Mouse (Mus musculus) forebrain, embryonic 14.5 days (tissue): Measurements from ENCODE around the gene Bloc1s6. TPM values are rescaled to one million over a fixed set of nuclear protein-coding genes. Genes with fewer than 3 reads are reported as not detected.

Experiments used
- ATAC-seq: fragments of 200-750 bp; cut with Nextera tagmentation; 2 replicates; pipeline ENCODE4 v1.8.0; 2017; ENCODE audit warnings: mild to moderate bottlenecking, moderate library complexity
- DNase-seq: peaks from one replicate; pipeline ENCODE4 v3.0.0-alpha.2; 2015; ENCODE audit warnings: low spot score
- H3K27ac ChIP-seq: fragments of 300-500 bp; sonication (generic); 2 replicates; pipeline ENCODE4 v1.5.1; 2014; ENCODE audit warnings: low read depth, mild to moderate bottlenecking, control low read depth, low read length, moderate library complexity
- H3K27me3 ChIP-seq: fragments of 300-500 bp; sonication (generic); replicated peaks from 2 replicates; pipeline ENCODE4 v1.6.1; 2014; ENCODE audit warnings: low read length, control low read depth, mixed read lengths; ENCODE audit not compliant: control insufficient read depth, insufficient read depth
- H3K36me3 ChIP-seq: fragments of 300-500 bp; sonication (generic); 2 replicates; pipeline ENCODE4 v1.6.1; 2014; ENCODE audit warnings: low read length, control low read depth; ENCODE audit not compliant: control insufficient read depth, insufficient read depth
- H3K4me1 ChIP-seq: fragments of 300-500 bp; sonication (generic); 2 replicates; pipeline ENCODE4 v1.6.1; 2014; ENCODE audit warnings: antibody characterized with exemption, low read length, control low read depth; ENCODE audit not compliant: control insufficient read depth, insufficient read depth
- H3K4me2 ChIP-seq: fragments of 300-500 bp; sonication (generic); 2 replicates; pipeline ENCODE4 v1.6.1; 2014; ENCODE audit warnings: mild to moderate bottlenecking, control low read depth, low read length
- H3K4me3 ChIP-seq: fragments of 300-500 bp; sonication (generic); 2 replicates; pipeline ENCODE4 v1.5.1; 2014; ENCODE audit warnings: low read depth, low read length, control low read depth
- H3K9ac ChIP-seq: fragments of 300-500 bp; sonication (generic); 2 replicates; pipeline ENCODE4 v1.6.1; 2014; ENCODE audit warnings: mild to moderate bottlenecking, low read length, control low read depth, moderate library complexity
- H3K9me3 ChIP-seq: fragments of 300-500 bp; sonication (generic); replicated peaks from 2 replicates; pipeline ENCODE4 v1.6.1; 2016; ENCODE audit warnings: low read length, control low read depth, mixed read lengths; ENCODE audit not compliant: control insufficient read depth
- WGBS: fragments of 180-500 bp; shearing (Covaris S2); extraction: QIAGEN DNeasy Blood & Tissue Kit; methylation state at CpG from one replicate; pipeline ENCODE4 v1.1.7; 2014; 5-methylcytosine and 5-hydroxymethylcytosine counted together
- polyA plus RNA-seq: library from polyadenylated mRNA; unstranded; fragments of >200 nt; fragmentation: Nextera tagmentation; extraction: Ambion mirVana; gene quantifications from 2 replicates; pipeline ENCODE4 v1.2.1, GENCODE M21; 2014

Gene Bloc1s6
- 76.0 and 79.2 TPM in 2 replicates for polyA plus RNA-seq

DNA sequence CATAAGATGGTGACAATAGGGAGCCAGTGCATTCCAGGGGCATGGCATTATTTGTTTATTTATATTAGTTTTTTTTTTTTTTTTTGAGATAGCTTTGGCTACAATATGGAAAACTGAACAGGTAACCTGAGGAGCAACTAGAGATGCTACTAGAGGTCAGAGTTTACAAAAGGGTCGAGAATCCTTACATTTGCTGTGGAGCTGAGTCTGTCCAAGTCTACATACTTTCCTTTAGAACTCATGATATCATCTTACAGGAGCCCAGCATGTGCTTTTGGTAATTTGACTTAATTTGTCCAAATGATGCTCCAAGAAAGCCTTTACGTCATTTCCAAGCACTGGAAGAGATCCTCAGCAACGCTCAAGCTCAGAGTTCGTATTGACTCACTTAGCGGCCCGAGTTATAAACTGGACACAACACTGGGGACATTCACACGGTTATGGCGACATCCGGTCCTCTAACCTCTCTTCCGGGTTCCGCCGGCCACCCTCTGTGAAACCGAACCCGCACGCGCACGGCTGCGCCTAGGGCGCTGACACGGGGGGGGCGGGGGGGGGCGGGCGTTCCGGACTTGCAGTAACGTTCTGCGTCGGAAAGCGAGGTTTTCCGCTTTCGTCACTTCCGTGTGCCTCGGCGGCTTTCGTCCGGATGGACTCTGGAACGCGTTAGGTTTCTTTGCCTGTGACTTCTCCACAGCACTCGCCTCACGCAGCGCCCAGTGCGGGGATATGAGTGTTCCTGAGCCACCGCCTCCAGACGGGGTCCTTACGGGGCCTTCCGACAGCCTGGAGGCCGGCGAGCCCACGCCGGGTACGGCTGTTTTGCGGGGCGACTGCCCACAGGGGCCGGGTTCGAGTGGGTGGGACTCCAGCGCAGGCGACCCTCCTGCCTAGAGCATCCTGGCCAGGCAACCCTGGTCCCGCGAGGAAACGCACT is at the start of gene Bloc1s6:
Gene Bloc1s6, plus strand, starts transcription at position 610 of the 937 bp plus-strand sequence.
- H3K9me3 ChIP-seq: no peaks in the 10 kb centered on the region
- H3K4me2 ChIP-seq: peak within 1 kb of the TSS; percentile 78
- peak within 1 kb of the TSS; percentile 95 for H3K9ac ChIP-seq
- DNase-seq (peak; percentile 97), ATAC-seq (peak; percentile 97)
- H3K4me1 ChIP-seq: peaks cover 10% of the 10 kb centered on the region; the same call in 1 of the 2 replicates
- under 1% methylated on average over 51 of the region's 59 CpGs for WGBS
- peak within 1 kb of the TSS; percentile 84 for H3K4me3 ChIP-seq
- 0 out of 2 replicates have a peak, but pooled peaks cover 3% of the 10 kb centered on the region for H3K36me3 ChIP-seq
- H3K27ac ChIP-seq: peak within 1 kb of the TSS; percentile 91
- 0 out of 2 replicates have a peak, but pooled peaks cover 4% of the 10 kb centered on the region for H3K27me3 ChIP-seq

DNA sequence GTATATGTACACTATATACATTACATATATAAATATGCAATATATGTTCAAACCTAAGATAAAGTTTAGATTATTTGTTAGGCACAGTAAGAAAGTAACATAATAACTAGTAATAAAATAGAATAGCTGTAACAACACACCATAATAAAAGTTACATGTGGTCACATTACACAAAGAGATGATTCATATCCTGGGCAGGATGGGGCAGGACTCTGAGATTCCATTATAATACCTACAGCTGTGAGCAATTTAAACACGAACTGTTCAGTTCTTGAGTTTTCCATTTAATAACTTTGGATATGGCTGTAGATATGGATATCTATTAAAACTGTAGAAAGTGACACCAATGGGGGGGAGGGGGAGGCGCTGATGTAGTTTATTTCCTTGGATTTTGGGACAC is 40.8 kb upstream of the Bloc1s6 start:
- no peaks in the 10 kb centered on the region for H3K36me3 ChIP-seq
- H3K9ac ChIP-seq: no peak overlapping the region
- H3K4me3 ChIP-seq: no peak overlapping the region
- no peak for ATAC-seq
- WGBS: 86% methylated on average over 2 of the region's 2 CpGs
- no peaks in the 10 kb centered on the region for H3K27me3 ChIP-seq
- no peak overlapping the region for H3K4me2 ChIP-seq
- H3K4me1 ChIP-seq: peaks cover 15% of the 10 kb centered on the region
- no peaks in the 10 kb centered on the region for H3K9me3 ChIP-seq
- H3K27ac ChIP-seq: no peak overlapping the region
- DNase-seq: no peak

DNA sequence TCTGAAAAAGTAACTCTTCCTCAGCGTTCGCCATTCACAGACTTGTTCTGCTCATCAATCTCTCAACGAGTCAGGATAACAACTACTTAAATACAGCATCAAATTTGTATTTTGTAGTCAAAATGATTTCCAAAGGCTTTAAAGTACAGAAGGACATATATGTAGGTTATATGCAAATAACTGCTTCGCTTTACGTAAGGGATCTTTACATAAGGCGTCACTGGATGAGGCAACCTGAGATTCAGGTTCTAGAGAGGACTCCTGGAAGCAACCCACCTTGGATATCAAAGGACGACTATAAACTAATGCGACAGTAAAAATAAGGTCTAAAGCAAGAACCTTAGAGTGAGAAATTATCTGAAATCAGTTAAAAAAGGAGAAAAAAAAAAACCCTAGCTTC is 37.3 kb upstream of the Bloc1s6 start:
- Histone ChIP-seq H3K4me1 (peaks cover 15% of the 10 kb centered on the region), H3K4me3 (peak overlapping the region; percentile 67), H3K4me2 (peak overlapping the region; percentile 86), H3K9ac (peak overlapping the region; percentile 22; the same call in 1 of the 2 replicates), H3K27me3 (no peaks in the 10 kb centered on the region), H3K9me3 (no peaks in the 10 kb centered on the region), H3K27ac (no peak overlapping the region), H3K36me3 (no peaks in the 10 kb centered on the region)
- DNase-seq (no peak), ATAC-seq (no peak)
- WGBS: 72% methylated on average over 8 of the region's 8 CpGs

DNA sequence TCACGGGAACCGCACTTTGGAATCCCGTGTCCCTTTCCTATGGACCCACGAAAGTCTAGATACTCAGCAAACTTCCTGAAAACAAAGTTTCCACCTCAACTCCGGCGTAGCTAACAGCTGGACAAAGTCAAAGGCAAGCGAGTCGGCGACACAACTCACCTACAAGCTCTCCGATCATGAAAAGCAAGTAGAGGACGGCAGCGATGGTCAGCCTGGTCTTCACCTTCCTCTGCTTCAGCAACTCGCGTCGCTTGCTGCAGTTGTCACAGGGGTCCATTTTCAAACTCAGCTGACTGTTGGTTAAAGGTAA is 36.5 kb upstream of the Bloc1s6 start:
- no peaks in the 10 kb centered on the region for H3K27me3 ChIP-seq
- peak overlapping the region; percentile 86 for H3K4me2 ChIP-seq
- ATAC-seq: no peak; the same call in 1 of the 2 replicates
- peaks cover 15% of the 10 kb centered on the region for H3K4me1 ChIP-seq
- peak overlapping the region; percentile 67 for H3K4me3 ChIP-seq
- no peaks in the 10 kb centered on the region for H3K9me3 ChIP-seq
- no peak for DNase-seq
- H3K27ac ChIP-seq: no peak overlapping the region
- peak overlapping the region; percentile 83 for H3K9ac ChIP-seq
- WGBS: under 1% methylated on average over 15 of the region's 15 CpGs
- no peaks in the 10 kb centered on the region for H3K36me3 ChIP-seq

DNA sequence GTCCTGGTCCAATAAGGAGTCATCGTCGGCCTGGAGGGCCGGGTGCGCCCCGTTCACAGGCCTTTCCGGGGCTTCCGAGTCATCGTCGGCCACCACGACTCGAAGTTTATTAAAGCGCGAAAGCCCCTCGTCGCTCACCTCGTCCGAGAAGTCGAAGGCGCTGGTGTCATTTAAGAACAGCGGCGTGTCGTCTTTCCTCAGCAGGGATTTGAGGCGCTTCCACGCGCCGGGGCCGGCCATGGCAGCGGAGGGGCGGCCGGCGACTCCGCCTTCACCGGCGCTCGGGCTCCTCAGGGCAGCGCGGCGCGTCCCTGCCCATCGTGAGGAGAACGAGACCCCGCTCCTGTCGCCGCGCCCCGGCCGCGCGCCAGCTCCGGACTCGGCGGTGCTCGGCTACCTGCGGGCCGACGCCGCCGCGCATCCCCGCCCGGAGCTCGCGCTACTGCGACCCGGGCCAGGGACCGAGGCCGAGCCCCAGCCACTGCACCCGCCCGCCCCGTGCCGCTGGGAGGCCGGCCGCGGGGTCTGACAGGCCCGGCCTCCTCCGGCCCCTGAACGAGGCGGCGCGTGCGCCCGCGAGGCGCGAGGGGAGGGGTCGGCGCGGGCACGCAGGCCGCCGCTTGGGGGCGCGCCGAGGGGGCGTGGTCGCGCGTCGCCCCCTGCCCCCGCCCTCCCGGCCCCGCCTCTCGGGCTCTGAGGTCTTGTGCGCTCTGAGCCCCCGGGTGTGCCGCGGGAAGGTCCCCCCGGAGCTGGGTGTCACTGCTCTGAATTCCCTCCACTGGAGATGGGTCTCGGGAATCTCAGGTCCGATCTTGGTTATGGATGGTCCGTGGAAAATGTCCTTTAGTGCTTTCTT is 35.9 kb upstream of the Bloc1s6 start, which contains the start of gene Slc30a4:
Gene Slc30a4, minus strand, starts transcription at position 483 of the 856 bp plus-strand sequence.
- peak; percentile 82 for DNase-seq
- Histone ChIP-seq H3K4me3 (peak within 1 kb of the TSS; percentile 67), H3K4me2 (peak within 1 kb of the TSS; percentile 86), H3K9ac (peak within 1 kb of the TSS; percentile 83), H3K36me3 (no peaks in the 10 kb centered on the region), H3K9me3 (no peaks in the 10 kb centered on the region), H3K4me1 (peaks cover 15% of the 10 kb centered on the region), H3K27me3 (no peaks in the 10 kb centered on the region), H3K27ac (0 out of 2 replicates have a peak within 1 kb of the TSS, but pooled peaks have one; percentile 14)
- under 1% methylated on average over 89 of the region's 111 CpGs for WGBS
- ATAC-seq: peak; percentile 98

DNA sequence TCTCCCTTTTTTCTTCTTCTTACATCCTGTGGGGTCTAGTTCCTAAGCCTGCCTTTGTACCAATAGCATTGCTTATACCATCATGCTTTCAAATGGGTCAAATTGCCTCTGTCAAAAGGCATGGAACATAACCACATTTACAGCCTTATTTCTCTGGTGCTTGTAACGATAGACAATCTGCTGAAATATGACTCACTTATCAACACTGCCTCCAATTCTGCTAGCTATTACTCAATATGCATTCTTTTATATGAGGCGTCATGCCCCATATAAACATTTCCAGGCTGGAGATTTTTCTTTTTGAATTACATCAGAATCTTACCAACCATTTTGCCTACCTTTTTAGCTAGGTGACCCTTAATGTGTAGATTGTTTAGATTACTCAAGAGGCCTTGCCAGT is 33.7 kb upstream of the Bloc1s6 start:
- no peak for ATAC-seq

DNA sequence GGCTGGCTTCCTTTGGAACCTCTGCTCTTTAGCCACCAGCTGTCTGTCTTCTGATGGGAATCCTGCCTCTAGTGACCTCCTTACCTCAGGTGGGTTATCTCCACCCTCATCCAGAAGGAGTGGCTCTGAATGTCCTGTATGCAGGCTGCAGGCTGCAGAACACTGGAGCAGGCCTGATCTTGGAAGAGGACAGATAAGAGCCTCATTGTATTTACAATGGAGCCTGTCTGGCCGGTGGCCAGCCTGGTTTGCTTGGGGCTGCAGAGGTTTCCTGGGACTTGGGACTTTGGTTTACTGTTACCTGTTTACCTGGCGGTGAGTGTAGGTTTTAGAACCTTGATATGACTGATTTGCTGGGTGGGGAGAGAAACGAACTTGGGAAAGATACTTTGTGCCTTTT is 30.2 kb upstream of the Bloc1s6 start:
- Histone ChIP-seq H3K27me3 (no peaks in the 10 kb centered on the region), H3K4me1 (no peaks in the 10 kb centered on the region), H3K4me2 (no peak overlapping the region), H3K36me3 (no peaks in the 10 kb centered on the region), H3K27ac (no peak overlapping the region), H3K9me3 (no peaks in the 10 kb centered on the region), H3K9ac (no peak overlapping the region), H3K4me3 (no peak overlapping the region)
- no peak for ATAC-seq
- DNase-seq: no peak
- WGBS: 63% methylated on average over 3 of the region's 3 CpGs

More for the DNA sequence above, 33.7 kb upstream of the Bloc1s6 start:
- Histone ChIP-seq H3K9me3 (no peaks in the 10 kb centered on the region), H3K9ac (no peak overlapping the region), H3K4me1 (peaks cover 15% of the 10 kb centered on the region), H3K36me3 (no peaks in the 10 kb centered on the region), H3K27ac (no peak overlapping the region), H3K4me2 (no peak overlapping the region), H3K27me3 (no peaks in the 10 kb centered on the region), H3K4me3 (no peak overlapping the region)
- no peak for DNase-seq
- WGBS: 88% methylated on average over 2 of the region's 2 CpGs

DNA sequence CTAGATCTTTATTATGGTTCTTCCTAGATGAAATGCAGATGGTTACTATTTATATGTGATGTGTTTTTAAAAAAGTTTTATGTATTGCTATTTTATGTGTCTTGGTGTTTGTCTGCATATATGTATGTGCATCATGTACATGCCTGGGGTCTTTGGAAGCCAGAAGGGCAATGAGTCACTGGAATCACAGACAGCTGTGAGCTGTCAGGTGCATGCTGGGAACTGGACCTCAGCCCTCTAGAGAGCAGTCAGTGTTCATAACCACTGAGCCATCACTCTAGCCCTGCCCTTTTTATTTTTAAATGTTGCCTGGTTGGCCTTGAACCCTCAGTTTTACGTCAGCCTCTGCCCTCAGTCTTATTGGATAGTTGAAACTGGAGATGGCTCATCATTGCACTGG is 29.1 kb upstream of the Bloc1s6 start:
- H3K36me3 ChIP-seq: no peaks in the 10 kb centered on the region
- no peak overlapping the region for H3K4me3 ChIP-seq
- H3K27ac ChIP-seq: no peak overlapping the region
- no peaks in the 10 kb centered on the region for H3K4me1 ChIP-seq
- DNase-seq: no peak
- WGBS: 84% methylated on average over 1 of the region's 1 CpGs
- H3K9ac ChIP-seq: no peak overlapping the region
- H3K9me3 ChIP-seq: no peaks in the 10 kb centered on the region
- no peak overlapping the region for H3K4me2 ChIP-seq
- no peaks in the 10 kb centered on the region for H3K27me3 ChIP-seq
- no peak for ATAC-seq
